Mouse (Mus musculus): Measurements from ENCODE around the gene Lgals8. TPM values are rescaled to one million over a fixed set of nuclear protein-coding genes. Genes with fewer than 3 reads are reported as not detected.
A peak's percentile ranks its signal among the peaks of the same experiment; 100 is the strongest.

Lgals8 gene
- polyA plus RNA-seq (2015; fragmentation: Nextera tagmentation; extraction: Ambion mirVana), result 26.6 and 31.5 TPM in 2 replicates

DNA sequence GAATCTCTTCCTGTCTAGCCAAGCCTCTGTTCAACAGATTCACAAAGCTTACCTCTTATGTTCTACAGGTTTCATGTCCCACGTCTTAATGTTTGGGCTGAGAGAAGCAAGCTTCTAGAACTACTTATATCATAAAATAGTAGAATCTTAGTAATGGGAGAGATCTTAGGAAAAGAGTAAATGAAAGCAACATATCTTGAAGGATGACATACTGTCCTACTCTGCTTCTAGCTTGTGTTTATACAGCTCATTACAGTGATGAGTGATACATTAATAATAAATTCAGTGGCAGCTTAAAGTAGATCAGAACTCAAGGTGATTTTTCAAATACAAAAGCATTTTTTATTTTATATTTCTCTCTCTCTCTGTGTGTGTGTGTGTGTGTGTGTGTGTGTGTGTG, at the start of gene Lgals8:
Gene Lgals8, minus strand, starts transcription at position 101 of the 400 bp plus-strand sequence.
- Histone ChIP-seq H3K4me1 (peaks cover 12% of the 10 kb centered on the region), H3K27me3 (replicated peaks) (no peaks in the 10 kb centered on the region), H3K9ac (replicated peaks) (no peak within 1 kb of the TSS), H3K4me3 (replicated peaks) (no peak within 1 kb of the TSS), H3K4me2 (no peak within 1 kb of the TSS), H3K27ac (replicated peaks) (no peak within 1 kb of the TSS), H3K36me3 (no peaks in the 10 kb centered on the region), H3K9me3 (replicated peaks) (no peaks in the 10 kb centered on the region)
- 90% methylated on average over 1 of the region's 1 CpGs for WGBS
- ATAC-seq (ENCODE audit: low FRiP score), result no peak

DNA sequence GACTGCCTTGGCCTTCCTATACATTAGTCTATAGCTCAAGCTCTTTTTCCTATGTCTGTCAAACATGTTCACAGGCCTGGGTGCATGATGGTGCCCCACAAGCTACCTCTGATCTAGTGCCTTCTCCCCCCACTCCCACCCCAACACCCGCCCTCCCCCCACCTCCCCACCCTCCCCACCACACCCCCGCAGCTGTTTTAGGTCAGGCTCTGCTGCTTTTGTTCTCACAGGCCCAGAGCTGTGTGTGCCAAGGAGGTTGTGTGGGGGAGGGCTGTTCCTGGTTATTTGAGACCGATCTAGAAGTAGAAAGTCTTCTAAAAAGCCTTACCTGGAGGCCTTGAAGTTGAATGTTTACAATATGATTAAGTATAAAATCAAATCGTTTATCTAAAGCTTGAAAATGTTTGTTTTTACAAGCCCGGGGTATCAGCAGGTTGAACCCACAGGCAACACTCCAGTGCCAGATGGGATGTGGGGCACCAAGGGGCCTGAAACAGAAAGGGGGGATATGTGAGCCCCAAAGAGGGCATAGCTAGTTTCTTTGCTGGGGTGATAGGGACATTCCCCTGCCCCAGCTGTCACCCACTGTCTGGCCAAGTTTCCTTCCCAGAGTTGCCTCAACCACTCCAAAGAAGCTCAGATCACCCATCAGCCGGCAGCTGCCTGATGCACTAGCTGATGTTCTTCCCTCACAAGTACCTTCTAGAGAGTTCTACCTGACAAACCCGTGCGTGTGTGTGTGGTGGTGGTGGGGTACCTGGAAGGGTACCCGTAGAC, 46.6 kb upstream of the Lgals8 start:
- Histone ChIP-seq H3K9ac (replicated peaks) (no peak overlapping the region), H3K4me3 (replicated peaks) (no peak overlapping the region), H3K36me3 (no peaks in the 10 kb centered on the region), H3K27me3 (replicated peaks) (no peaks in the 10 kb centered on the region), H3K4me2 (no peak overlapping the region), H3K9me3 (replicated peaks) (no peaks in the 10 kb centered on the region), H3K27ac (replicated peaks) (no peak overlapping the region), H3K4me1 (no peaks in the 10 kb centered on the region)
- WGBS, result 82% methylated on average over 9 of the region's 9 CpGs
- ATAC-seq (ENCODE audit: low FRiP score), result no peak

DNA sequence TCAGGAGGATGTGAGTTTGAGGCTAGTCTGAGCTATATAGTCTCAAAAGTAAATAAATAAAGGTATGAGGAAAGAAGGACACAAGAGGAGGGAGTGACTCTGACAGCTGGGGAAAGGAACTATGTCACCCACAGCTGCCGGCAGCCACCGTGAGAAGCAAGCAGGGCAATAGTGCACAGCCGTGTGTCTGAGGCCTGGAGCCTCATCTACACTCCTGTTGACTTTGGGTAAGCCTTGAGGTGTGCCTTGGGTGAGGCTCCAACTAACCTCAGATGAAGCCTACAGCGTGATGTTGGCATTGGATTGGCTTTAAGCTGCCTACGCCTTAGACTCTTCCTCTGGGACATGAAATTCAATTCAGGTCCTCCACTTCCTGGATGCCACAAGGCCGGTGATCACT, 45.3 kb upstream of the Lgals8 start:
- ATAC-seq (ENCODE audit: low FRiP score), result no peak
- H3K4me1 ChIP-seq, result no peaks in the 10 kb centered on the region
- no peaks in the 10 kb centered on the region for H3K9me3 ChIP-seq (replicated peaks)
- no peak overlapping the region for H3K9ac ChIP-seq (replicated peaks)
- H3K4me2 ChIP-seq, result no peak overlapping the region
- no peaks in the 10 kb centered on the region for H3K27me3 ChIP-seq (replicated peaks)
- WGBS, result 86% methylated on average over 6 of the region's 6 CpGs
- H3K4me3 ChIP-seq (replicated peaks), result no peak overlapping the region
- no peaks in the 10 kb centered on the region for H3K36me3 ChIP-seq
- no peak overlapping the region for H3K27ac ChIP-seq (replicated peaks)

DNA sequence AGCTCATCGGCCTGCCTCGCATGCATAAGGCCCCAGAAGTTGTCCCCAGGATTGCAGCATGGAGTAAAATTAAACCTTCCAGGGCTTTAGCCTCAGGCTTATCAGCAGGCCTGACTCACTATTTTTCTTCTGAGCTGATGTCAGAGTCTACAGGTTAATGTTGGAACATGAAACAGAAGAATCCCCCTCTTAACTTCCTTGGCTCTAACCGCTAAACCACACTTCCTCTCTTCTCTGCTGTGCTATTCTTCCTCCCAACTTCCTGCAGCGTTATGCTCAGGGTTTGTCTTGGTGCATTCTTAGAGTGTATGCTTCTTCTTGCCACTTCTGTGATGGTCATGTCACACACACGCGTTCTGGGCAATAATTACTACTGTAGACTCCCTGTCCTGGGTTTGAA, 42.7 kb upstream of the Lgals8 start:
- Histone ChIP-seq H3K9me3 (replicated peaks) (no peaks in the 10 kb centered on the region), H3K27me3 (replicated peaks) (no peaks in the 10 kb centered on the region), H3K4me3 (replicated peaks) (no peak overlapping the region), H3K4me2 (no peak overlapping the region), H3K36me3 (no peaks in the 10 kb centered on the region), H3K4me1 (peaks cover 11% of the 10 kb centered on the region), H3K27ac (replicated peaks) (no peak overlapping the region), H3K9ac (replicated peaks) (no peak overlapping the region)
- ATAC-seq (ENCODE audit: low FRiP score), result no peak
- 89% methylated on average over 6 of the region's 6 CpGs for WGBS

DNA sequence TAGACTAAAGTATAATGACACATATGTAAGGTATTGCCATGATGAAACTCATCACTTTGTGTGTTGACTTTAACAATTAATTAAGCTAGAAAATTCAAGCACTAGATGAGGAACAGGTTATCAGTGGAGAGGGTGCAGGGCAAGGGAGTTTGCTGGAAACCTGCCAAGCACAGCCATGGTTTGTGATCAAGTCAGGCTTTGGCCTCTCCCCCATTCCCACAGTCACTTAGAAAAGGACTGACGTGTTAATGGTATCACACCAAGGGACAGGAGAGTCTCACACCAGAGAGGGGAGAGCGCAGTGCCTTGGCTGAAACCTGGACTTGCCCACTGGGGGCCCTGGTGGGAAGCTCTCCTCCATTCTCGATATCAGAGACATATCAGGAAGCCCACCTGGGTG, 40.6 kb upstream of the Lgals8 start:
- 89% methylated on average over 3 of the region's 3 CpGs for WGBS
- H3K27ac ChIP-seq (replicated peaks), result no peak overlapping the region
- no peaks in the 10 kb centered on the region for H3K36me3 ChIP-seq
- H3K4me2 ChIP-seq, result no peak overlapping the region
- H3K9ac ChIP-seq (replicated peaks), result no peak overlapping the region
- H3K4me3 ChIP-seq (replicated peaks), result no peak overlapping the region
- H3K4me1 ChIP-seq, result peaks cover 11% of the 10 kb centered on the region
- no peaks in the 10 kb centered on the region for H3K9me3 ChIP-seq (replicated peaks)
- H3K27me3 ChIP-seq (replicated peaks), result no peaks in the 10 kb centered on the region
- ATAC-seq (ENCODE audit: low FRiP score), result no peak

DNA sequence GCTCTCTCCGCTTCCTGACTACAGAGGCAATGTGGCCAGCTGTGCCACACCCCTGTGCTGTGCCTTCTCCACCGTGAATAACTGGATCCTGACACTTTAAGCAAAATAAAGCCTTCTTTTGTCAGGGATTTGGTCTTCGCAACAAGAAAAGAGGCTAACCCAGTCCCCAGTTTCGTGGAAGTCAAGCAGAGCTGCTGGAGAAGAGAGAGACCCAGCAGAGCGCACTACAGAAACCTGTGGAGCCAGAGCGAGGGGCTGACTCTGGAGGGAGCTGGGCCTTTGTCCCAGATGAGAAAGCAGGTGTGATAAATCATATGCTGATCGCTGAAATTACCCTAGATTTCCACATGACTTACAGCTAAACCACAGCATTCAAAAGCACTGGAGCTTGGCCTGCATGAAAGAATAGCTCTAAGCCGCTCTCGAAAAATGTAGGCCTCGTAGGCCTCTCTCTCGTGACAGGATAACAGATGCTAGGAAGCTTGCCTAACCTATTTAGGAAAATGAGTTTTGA, 38.6 kb upstream of the Lgals8 start:
- no peaks in the 10 kb centered on the region for H3K9me3 ChIP-seq (replicated peaks)
- 14% methylated on average over 11 of the region's 11 CpGs for WGBS
- H3K36me3 ChIP-seq, result no peaks in the 10 kb centered on the region
- peaks cover 11% of the 10 kb centered on the region for H3K4me1 ChIP-seq
- ATAC-seq (ENCODE audit: low FRiP score), result peak; percentile 83
- no peak overlapping the region for H3K9ac ChIP-seq (replicated peaks)
- no peak overlapping the region for H3K4me2 ChIP-seq
- peak overlapping the region; percentile 62 for H3K27ac ChIP-seq (replicated peaks)
- H3K27me3 ChIP-seq (replicated peaks), result no peaks in the 10 kb centered on the region
- H3K4me3 ChIP-seq (replicated peaks), result no peak overlapping the region

DNA sequence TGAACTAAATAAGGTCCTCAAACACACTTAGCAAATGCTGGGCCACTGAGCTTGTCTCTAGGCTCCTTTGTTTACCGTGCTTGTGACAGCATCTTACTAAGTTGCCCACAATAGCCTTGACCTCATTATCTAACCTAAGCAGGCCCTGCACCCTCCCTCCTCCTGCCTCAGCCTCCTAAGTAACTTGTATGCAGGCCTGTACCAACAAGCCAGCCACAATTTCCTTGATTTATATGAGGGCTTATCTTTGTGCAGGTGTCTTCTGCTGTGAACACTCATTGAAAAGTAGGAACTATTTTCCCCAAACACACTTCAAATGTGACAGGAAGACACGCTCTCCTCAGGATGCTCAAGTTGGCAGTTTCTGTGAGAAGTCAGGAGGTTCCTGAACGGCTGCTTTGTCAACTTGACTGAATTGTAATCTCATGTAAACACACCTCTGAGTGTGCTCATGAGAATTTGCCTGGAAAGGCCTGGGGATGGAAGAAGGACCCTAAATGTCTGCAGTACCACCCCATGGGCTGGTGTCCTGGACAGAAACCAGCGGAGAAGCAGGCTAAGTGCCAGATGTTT, 38.0 kb upstream of the Lgals8 start:
- Histone ChIP-seq H3K4me2 (no peak overlapping the region), H3K36me3 (no peaks in the 10 kb centered on the region), H3K27ac (replicated peaks) (peak overlapping the region; percentile 62), H3K4me3 (replicated peaks) (no peak overlapping the region), H3K4me1 (peaks cover 11% of the 10 kb centered on the region), H3K27me3 (replicated peaks) (no peaks in the 10 kb centered on the region), H3K9me3 (replicated peaks) (no peaks in the 10 kb centered on the region), H3K9ac (replicated peaks) (no peak overlapping the region)
- 20% methylated on average over 4 of the region's 4 CpGs for WGBS
- no peak for ATAC-seq (ENCODE audit: low FRiP score)

DNA sequence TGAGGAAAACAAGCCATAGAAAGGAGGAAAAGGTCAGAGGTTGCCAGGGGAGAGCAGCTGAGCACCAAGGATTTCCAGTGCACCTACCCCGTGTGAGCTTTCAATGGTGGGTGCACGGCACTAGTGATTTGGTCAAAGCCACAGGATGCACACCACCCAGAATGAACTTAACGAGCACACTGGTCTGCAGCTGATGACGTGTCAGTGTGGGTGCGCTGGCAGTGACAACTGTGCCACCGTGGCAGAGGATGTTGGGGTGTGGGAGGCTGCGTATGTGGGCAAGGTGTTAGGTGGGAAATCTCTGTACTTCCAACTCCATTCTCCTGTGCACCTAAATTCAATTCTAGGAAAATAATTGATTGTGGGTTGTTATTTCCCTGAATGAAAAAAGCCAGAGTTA, 34.4 kb upstream of the Lgals8 start:
- H3K9ac ChIP-seq (replicated peaks), result no peak overlapping the region
- 84% methylated on average over 7 of the region's 7 CpGs for WGBS
- H3K36me3 ChIP-seq, result no peaks in the 10 kb centered on the region
- no peak overlapping the region for H3K27ac ChIP-seq (replicated peaks)
- peaks cover 11% of the 10 kb centered on the region for H3K4me1 ChIP-seq
- no peak overlapping the region for H3K4me2 ChIP-seq
- no peak overlapping the region for H3K4me3 ChIP-seq (replicated peaks)
- no peaks in the 10 kb centered on the region for H3K9me3 ChIP-seq (replicated peaks)
- no peak for ATAC-seq (ENCODE audit: low FRiP score)
- no peaks in the 10 kb centered on the region for H3K27me3 ChIP-seq (replicated peaks)

DNA sequence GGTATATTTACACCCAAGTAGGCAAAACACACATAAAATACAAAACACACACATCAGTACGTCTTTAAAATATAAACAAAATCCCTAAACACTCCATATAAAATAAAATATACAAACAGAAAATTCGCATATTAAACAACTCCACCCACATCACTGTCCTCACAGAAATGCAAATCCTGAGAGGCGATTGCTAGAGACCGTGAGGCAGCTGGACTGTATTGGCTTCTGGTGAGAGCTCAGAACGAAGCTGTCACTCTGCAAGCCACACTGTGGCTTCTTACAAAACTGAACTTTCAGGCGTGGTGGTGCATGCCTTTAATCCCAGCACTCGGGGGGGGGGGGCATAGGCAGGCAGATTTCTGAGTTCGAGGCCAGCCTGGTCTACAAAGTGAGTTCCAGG, 33.1 kb upstream of the Lgals8 start:
- no peak for ATAC-seq (ENCODE audit: low FRiP score)
- Histone ChIP-seq H3K4me2 (no peak overlapping the region), H3K27me3 (replicated peaks) (no peaks in the 10 kb centered on the region), H3K36me3 (no peaks in the 10 kb centered on the region), H3K4me1 (peaks cover under 1% of the 10 kb centered on the region; the same call in 1 of the 2 replicates), H3K9ac (replicated peaks) (no peak overlapping the region), H3K27ac (replicated peaks) (no peak overlapping the region), H3K4me3 (replicated peaks) (no peak overlapping the region), H3K9me3 (replicated peaks) (no peaks in the 10 kb centered on the region)
- WGBS, result 57% methylated on average over 8 of the region's 8 CpGs

DNA sequence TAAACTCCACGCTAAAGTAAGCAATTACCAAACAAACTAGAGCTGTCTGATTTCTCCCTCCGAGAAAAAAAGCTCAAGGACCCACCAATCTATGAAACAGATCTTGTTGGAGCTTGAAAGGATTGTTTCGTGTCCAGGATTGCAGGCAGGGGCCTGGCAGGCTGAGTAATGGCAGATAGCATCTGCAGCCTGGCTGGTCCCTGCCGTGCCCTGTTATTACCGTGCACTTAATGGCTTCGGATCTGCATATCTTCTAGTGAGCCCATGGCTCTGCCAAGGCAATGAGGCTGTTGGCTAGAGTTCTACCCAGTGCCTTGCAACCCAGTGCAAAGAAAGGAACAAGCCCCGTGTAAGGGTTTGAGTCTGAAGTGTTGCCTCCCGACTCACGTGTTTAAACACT, 30.0 kb upstream of the Lgals8 start:
- no peak for ATAC-seq (ENCODE audit: low FRiP score)
- H3K4me2 ChIP-seq, result no peak overlapping the region
- no peak overlapping the region for H3K9ac ChIP-seq (replicated peaks)
- H3K4me3 ChIP-seq (replicated peaks), result no peak overlapping the region
- H3K36me3 ChIP-seq, result no peaks in the 10 kb centered on the region
- no peaks in the 10 kb centered on the region for H3K27me3 ChIP-seq (replicated peaks)
- no peaks in the 10 kb centered on the region for H3K4me1 ChIP-seq
- no peak overlapping the region for H3K27ac ChIP-seq (replicated peaks)
- 78% methylated on average over 9 of the region's 9 CpGs for WGBS
- H3K9me3 ChIP-seq (replicated peaks), result no peaks in the 10 kb centered on the region

DNA sequence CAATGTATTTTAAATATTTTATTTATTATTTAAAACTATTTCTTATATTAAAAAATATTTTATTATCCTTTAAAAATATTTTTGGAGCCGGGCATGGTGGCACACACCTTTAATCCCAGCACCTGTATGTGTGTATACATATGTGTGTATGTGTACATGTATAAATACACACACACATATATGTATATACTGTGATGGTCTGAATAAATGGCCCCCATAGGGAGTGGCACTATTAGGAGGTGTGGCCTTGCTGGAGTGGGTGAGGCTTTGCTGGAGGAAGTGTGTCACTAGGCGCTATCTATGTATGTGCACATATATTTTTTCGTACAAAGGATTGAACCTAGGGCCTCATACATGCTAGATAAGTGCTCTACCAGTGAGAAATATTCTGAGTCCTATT, 27.8 kb upstream of the Lgals8 start:
- WGBS, result 93% methylated on average over 3 of the region's 3 CpGs

DNA sequence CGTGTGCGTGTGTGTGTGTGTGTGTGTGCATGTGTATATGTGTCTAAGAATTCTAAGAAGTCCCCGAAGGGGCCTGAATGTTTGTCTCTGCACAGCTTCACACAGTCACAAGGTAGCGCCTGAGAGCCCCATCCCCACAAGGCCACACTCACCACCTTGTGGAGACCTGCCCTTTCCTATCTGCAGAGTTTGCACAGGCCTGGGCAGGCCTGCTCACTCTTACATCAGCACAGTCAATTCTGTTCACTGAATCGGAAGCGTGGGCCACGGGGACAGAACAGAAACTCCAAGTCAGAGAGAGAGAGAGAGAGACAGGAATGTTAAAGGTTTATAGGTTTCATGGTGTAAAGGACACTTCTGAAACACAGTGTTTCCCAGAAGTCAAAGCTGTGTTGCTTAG, 20.9 kb upstream of the Lgals8 start:
- no peak for ATAC-seq (ENCODE audit: low FRiP score)
- no peaks in the 10 kb centered on the region for H3K27me3 ChIP-seq (replicated peaks)

More for the DNA sequence above, 27.8 kb upstream of the Lgals8 start:
- H3K27ac ChIP-seq (replicated peaks), result no peak overlapping the region
- H3K36me3 ChIP-seq, result no peaks in the 10 kb centered on the region
- no peak overlapping the region for H3K9ac ChIP-seq (replicated peaks)
- H3K4me2 ChIP-seq, result no peak overlapping the region
- no peak overlapping the region for H3K4me3 ChIP-seq (replicated peaks)
- H3K9me3 ChIP-seq (replicated peaks), result no peaks in the 10 kb centered on the region
- ATAC-seq (ENCODE audit: low FRiP score), result no peak
- no peaks in the 10 kb centered on the region for H3K4me1 ChIP-seq
- no peaks in the 10 kb centered on the region for H3K27me3 ChIP-seq (replicated peaks)

More for the DNA sequence above, 20.9 kb upstream of the Lgals8 start:
- Histone ChIP-seq H3K4me2 (no peak overlapping the region), H3K27ac (replicated peaks) (no peak overlapping the region), H3K4me3 (replicated peaks) (no peak overlapping the region), H3K4me1 (no peaks in the 10 kb centered on the region), H3K9me3 (replicated peaks) (no peaks in the 10 kb centered on the region), H3K9ac (replicated peaks) (no peak overlapping the region), H3K36me3 (no peaks in the 10 kb centered on the region)
- WGBS, result 83% methylated on average over 7 of the region's 7 CpGs
